Mouse (Mus musculus): ENCODE measurements around the gene Polr1d.

Polr1d gene

DNA sequence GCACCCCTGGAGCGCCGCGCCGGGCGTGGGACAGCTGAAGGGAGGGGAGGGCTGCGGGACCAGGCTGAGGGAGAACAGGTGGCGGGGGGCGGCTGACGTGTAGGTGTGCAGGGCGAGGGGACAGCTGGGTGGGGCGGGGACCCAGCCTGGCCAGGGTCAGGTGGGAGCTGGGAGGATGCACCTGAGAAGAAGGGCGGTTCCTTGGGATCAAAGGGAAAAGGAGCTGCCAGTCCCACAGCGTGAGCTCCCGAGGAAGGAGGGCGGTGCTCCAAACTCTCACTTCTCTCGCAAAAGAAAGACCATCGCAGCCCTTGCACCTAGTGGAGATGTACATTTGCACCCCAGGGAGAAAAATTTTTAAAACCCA lies at the start of gene Polr1d:
Polr1d (plus strand) TSS at position 252 of the 367 bp plus-strand sequence.
- no peak for DNase-seq (ENCODE audit: low read depth, low spot score)

- no peak for DNase-seq (ENCODE audit: low read depth, low spot score)
Observed at GRCm38 (mm10) chr5:147031281-147031680, 45.6 kb upstream of the Polr1d start.

DNA sequence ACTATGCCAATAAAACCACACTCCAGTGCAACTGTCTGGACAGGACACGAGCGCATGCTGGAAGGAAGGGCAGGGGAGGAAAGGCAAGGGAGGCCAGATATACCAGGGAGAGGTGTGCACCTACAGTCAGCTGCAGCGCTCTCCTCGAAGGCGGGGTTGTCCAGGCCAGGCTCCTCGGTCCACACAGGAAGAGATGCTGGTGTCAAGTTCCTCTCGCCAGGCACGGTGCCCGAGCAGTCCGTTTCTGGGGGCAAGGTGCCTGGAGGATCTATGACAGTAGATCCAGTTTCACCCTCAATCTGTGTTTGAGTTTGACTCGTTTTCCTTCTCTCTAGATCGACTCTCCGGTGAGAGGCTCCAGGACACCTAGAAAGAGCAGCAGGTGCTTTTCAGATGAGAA lies 43.7 kb upstream of the Polr1d start:
- no peak for DNase-seq (ENCODE audit: low read depth, low spot score)

- no peak for DNase-seq (ENCODE audit: low read depth, low spot score)
Observed at GRCm38 (mm10) chr5:147034283-147034682, 42.6 kb upstream of the Polr1d start.

DNA sequence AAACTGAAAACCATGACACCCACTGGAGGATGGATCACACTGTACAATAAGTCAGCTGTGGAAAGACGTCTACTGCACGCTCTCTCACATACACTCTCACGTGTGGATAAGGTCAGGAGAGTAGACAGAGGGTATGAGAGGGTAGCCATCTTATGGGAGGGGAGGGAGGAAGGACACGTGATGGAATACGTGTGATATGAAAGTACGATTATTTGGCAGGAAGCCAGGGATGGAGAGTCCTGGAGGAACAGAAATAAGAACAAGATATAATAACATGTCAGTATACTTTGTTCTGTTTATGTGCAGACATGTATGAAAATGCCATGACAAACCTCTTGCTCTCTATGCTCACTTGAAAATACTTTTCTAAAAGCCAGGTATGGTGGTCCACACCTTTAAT lies 41.5 kb upstream of the Polr1d start:
- DNase-seq (ENCODE audit: low read depth, low spot score): no peak

DNA sequence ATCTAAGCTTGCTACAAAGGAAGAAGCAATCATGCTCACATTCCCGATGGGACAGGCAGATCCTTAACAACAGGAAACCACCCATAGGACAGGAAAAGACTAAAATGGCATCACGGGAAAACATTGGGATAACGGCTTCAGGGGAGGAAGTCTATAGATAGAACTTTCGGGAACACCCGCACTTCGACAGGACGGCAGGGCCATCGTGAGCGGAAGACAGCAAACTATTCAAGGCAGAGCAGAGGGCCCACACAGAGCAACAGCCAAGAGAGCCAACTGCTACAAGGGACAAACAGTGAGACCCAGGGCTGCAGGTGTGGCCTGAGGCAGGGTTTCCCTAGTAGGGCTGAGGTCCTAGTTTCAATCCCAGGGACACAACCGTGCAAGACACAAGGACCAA lies 40.8 kb upstream of the Polr1d start:
- DNase-seq (ENCODE audit: low read depth, low spot score): no peak

GRCm38 (mm10) chr5:147036661-147037060 lies 40.2 kb upstream of the Polr1d start:
- no peak for DNase-seq (ENCODE audit: low read depth, low spot score)

DNA sequence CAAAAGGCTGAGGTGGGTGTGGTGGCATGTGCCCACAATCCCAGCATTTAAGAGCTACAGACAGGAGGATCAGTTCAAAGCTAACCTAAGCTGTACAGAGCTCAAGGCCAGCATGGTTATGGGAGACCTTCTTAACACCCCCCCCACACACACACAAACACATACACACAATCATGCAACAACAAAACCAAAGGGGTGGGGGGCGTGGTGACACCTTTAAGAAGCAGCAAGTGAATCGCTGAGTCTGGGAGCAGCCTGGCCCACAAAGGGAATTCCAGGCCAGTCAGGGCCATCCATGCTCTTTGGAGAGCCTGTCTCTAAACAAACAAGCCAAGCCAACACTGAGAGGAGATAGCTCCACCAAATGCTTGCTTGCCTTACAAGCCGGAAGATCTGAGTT lies 39.2 kb upstream of the Polr1d start:
- no peak for DNase-seq (ENCODE audit: low read depth, low spot score)

- DNase-seq (ENCODE audit: low read depth, low spot score): no peak
Observed at GRCm38 (mm10) chr5:147039394-147039793, 37.5 kb upstream of the Polr1d start.

DNA sequence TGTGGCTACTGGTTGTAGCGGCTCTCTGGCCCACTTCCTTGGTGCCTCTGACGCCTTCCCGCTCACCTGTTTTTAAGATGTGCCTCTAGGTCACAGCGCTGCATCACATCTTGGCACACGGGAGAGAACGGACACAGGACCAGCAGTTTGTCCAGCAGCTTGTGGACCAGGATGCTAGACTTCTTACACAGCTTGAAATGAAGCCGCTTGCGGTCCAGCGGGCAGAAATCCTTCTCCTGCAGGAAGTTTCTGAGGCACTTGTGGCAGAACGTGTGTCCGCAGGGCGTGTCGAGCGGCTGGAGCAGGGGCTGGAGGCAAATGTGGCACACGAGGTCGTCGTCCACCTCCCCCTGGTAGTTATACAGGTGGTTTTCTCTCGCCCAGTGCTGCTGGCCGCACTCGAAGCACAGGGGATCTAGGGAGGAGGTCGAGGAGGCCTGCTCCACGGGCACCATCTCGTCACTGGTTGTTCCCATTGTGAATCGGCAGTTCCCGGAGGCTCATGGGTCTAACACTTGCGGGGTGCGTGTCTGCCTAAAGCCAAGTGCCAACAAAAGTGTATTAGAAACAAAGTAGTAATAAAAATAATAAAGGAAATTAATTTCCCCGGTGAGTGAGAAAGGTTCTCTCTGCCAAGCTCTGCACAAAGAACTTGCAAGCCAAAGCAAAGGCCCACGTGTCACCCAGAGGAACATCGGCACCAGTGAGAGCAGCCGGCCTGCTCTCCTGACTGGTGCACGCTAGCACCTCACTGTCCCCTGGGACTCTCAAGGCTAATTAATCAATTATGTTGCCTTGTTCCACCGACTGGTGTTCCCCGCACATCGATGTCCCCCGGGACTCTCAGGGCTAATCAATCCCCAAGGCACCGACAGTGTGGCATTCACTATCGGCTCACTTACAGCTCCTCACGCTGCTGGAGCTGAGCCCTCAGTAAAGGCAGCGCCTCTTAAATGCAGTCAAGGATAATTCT lies 34.6 kb upstream of the Polr1d start:
- DNase-seq (ENCODE audit: low read depth, low spot score): no peak

DNA sequence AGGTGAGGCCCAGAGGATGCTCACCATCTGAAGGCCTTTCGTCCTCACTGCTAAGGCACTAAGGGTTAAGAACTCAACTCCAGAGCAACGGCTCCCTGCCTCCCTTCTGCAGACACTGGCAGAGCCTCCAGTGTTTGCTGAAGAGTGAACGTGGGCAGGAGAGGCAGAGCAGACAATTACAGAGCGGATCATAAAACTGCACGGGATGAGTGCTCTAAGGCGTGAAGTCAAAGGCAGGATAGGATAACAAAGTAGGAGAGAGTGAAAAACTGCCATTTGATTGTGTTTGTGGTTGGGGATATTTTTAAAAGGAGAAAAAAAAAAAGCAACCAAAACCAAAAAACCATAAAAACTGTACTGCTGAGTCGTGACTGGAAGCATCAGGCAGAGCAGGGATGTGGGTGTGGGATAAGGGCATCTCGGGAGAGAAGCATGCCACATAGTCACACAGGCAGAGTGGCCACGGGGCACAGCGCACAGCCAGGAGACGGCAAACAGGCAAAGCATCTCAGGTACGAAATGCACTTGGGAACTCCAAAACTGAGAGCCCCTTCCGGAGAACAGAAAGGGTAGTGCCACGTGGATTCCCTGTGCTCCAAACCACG lies 33.5 kb upstream of the Polr1d start:
- DNase-seq (ENCODE audit: low read depth, low spot score): no peak

DNA sequence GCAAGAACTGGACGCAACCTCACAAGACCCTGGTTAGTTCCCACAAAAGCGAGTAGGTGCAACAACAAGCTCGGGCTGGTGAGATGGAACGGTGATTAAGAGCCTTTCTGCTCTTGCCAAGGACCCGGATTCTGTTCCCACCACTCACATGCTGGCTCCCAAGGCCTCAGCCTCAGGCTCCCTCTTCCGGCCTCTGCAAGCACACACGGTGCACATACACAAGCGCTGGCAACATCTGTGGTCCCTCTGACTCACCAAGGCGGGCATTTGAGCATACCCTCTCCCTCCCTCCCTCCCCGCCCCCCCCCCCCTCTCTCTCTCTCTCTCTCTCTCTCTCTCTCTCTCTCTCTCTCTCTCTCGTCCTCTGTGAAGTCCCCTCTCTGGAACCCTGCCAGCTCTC lies 31.5 kb upstream of the Polr1d start:
- DNase-seq (ENCODE audit: low read depth, low spot score): no peak

DNA sequence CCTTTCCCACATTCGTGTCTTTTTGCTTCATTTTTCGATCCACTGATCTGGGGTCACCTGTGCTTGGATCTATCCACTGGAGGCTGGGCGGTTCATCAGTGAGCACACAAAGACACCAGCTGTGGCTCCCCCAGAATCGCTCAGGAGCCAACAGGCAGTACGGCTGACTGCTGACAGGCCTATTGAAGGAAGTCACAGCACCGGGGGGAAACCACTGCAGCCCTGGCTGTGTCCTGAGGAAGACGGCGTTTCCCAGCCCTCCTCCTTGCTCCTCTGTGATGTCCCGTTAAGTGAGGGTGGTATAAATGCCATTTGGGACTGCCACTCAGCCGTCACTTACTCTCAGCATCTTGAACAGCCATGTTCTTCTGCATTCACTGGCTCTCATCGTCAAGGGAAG lies 30.9 kb upstream of the Polr1d start:
- DNase-seq (ENCODE audit: low read depth, low spot score): no peak

DNA sequence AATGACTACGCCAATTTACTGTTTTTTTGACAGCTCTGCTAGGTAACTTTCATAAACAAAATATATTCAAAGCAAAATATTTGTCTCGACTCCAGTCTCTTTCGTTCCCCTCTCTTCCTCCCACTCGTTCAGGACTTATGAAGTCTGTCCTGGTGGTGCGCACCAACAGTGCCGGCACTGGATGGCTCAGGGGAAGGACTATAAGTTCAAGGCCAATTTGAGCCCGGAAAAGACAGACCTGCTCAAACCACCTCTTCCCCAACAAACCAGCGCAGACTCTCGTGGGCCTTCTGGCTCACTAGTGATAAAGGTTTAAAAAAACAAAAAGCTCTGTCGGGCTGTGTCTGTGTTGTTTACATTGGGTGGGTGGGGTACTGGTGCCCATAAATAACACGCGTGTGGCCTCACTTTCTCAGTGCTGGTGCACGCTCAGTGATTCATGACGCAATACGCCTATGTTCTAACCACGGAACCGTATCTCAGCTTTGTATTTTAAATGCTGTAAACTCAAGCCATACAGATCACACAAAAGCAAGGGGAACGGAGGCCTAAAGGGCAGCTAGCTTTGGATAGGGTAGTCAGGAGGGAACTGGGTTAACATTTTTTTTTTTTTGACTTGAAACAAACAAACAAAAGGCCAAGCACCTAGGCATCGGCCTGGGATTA lies 27.2 kb upstream of the Polr1d start:
- no peak for DNase-seq (ENCODE audit: low read depth, low spot score)

GRCm38 (mm10) chr5:147050816-147051499 lies 25.9 kb upstream of the Polr1d start:
- no peak for DNase-seq (ENCODE audit: low read depth, low spot score)

GRCm38 (mm10) chr5:147051500-147052308 lies 25.1 kb upstream of the Polr1d start:
- DNase-seq (ENCODE audit: low read depth, low spot score): no peak

DNA sequence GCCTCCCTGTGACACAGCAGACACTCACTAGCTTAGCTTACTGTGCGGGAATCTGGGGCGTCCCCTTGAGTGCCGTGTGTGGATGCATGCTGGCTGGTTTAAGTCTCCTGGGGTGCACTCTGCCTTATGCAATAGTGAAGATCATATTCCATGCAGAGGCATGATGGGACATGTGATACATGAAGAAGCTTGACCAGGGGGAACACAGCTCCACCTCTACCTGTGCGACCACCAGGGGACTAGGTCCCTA lies 24.6 kb upstream of the Polr1d start:
- DNase-seq (ENCODE audit: low read depth, low spot score): no peak

GRCm38 (mm10) chr5:147053071-147053470 lies 23.8 kb upstream of the Polr1d start:
- DNase-seq (ENCODE audit: low read depth, low spot score): no peak

- no peak for DNase-seq (ENCODE audit: low read depth, low spot score)
Observed at GRCm38 (mm10) chr5:147053481-147053880, 23.4 kb upstream of the Polr1d start.

GRCm38 (mm10) chr5:147054328-147054727 lies 22.5 kb upstream of the Polr1d start:
- no peak for DNase-seq (ENCODE audit: low read depth, low spot score)

DNA sequence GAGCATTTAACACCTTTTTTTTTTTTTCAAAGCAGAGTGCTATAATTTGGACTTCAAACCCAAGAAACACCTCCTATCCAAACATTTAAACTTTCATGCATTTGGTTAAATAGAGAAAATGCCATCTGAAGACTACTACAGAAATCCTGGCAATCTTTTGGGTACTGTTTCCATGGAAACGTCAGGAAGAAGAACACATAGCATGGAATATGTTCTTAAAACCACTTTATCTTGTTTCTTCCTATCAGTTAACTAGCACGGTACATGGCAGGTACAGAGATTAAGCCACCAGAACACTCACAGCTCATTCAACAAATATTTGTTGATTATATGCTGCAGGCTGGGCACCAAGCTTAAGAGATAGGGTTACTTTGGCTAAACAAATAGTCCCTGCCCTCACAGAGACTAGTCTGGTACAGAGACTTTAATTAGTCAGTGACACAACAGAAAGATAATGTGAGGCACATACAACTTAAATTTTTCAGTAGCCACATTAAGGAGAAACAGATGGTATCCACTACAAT lies 22.0 kb upstream of the Polr1d start:
- no peak for DNase-seq (ENCODE audit: low read depth, low spot score)
